Mouse (Mus musculus) stomach, postnatal 0 days (tissue): ENCODE data around the gene Appl2.

Experiments used
- CTCF ChIP-seq: IDR thresholded peaks from 2 replicates; pipeline ENCODE4 v1.5.1; 2016; ENCODE audit warnings: antibody characterized with exemption, low read depth, mild to moderate bottlenecking, moderate library complexity
- EP300 ChIP-seq: optimal IDR thresholded peaks from 2 replicates; pipeline ENCODE3; 2016; ENCODE audit warnings: antibody characterized with exemption

DNA sequence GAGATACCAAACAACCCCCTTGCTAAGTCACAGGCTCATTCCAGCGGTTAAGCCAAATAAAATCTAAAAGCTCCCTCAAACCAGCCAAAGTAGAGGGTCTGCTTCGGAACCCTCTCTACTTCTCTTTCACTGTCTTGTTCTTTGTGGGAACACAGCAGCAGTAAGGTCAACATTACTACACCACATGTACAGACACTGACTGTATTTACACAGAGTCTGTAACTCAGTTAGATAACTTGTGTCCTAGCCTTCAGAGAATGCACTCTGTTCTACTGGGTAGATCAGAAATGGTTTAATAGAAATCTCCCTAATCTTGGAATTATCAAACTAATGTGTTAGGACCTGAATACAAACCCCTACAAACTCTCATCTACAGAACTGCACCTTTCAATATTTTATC lies 12.3 kb downstream of the Appl2 start:
- TF ChIP-seq EP300 (no peak), CTCF (no peak)
